Mouse (Mus musculus) forebrain, embryonic 12.5 days (tissue): Measurements from ENCODE around the gene Ptger4. TPM values are rescaled to one million over a fixed set of nuclear protein-coding genes. Genes with fewer than 3 reads are reported as not detected.

Source experiments
- ATAC-seq: fragments of 200-750 bp; cut with Nextera tagmentation; 2 replicates; pipeline ENCODE4 v1.8.0; 2017; ENCODE audit warnings: moderate TSS enrichment; ENCODE audit not compliant: low FRiP score
- H3K27ac ChIP-seq: fragments of 300-500 bp; sonication (generic); 2 replicates; pipeline ENCODE4 v1.5.1; 2016; ENCODE audit warnings: mild to moderate bottlenecking
- H3K27me3 ChIP-seq: fragments of 300-500 bp; sonication (generic); 2 replicates; pipeline ENCODE4 v1.6.1; 2016; ENCODE audit warnings: mild to moderate bottlenecking
- H3K36me3 ChIP-seq: fragments of 300-500 bp; sonication (generic); replicated peaks from 2 replicates; pipeline ENCODE4 v1.6.1; 2016; ENCODE audit warnings: mild to moderate bottlenecking
- H3K4me1 ChIP-seq: fragments of 300-500 bp; sonication (generic); 2 replicates; pipeline ENCODE4 v1.6.1; 2016
- H3K4me2 ChIP-seq: fragments of 300-500 bp; sonication (generic); 2 replicates; pipeline ENCODE4 v1.6.1; 2016; ENCODE audit warnings: mild to moderate bottlenecking, moderate library complexity
- H3K4me3 ChIP-seq: fragments of 300-500 bp; sonication (generic); replicated peaks from 2 replicates; pipeline ENCODE4 v1.5.1; 2016; ENCODE audit warnings: mild to moderate bottlenecking
- H3K9ac ChIP-seq: fragments of 300-500 bp; sonication (generic); 2 replicates; pipeline ENCODE4 v1.6.1; 2016; ENCODE audit warnings: mild to moderate bottlenecking
- H3K9me3 ChIP-seq: fragments of 300-500 bp; sonication (generic); 2 replicates; pipeline ENCODE4 v1.6.1; 2016
- WGBS: fragments of 180-500 bp; shearing (Covaris S2); methylation state at CpG from one replicate; pipeline ENCODE4 v1.1.7; 2016; 5-methylcytosine and 5-hydroxymethylcytosine counted together
- polyA plus RNA-seq: library from polyadenylated mRNA; unstranded; fragments of >200 nt; fragmentation: Nextera tagmentation; extraction: Ambion mirVana; gene quantifications from 2 replicates; pipeline ENCODE4 v1.2.1, GENCODE M21; 2016

Ptger4 gene
- polyA plus RNA-seq, 1 experiment from 2014 or later = 0.84 TPM

DNA sequence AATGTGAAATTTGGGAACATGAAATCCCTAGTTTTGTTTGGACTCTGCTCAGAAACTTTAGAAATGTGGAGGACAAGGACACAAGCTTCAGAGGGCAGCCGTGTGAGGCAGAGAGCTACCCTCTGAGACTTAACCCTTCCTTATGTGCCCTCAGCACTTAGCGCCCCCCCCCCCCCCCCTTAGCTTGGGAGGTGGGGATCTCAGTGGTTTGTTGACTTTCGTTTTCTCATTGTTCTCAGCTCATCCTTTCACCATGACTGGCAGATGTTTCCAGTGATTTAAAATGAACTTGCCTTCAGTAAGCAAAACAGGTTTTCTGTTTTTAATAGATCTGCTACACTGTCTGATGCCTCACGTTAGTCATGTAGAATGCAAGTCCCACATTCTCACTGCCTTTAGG, 56.9 kb downstream of the Ptger4 start:
- ATAC-seq = no peak
- WGBS = 57% methylated on average over 4 of the region's 4 CpGs
- H3K36me3 ChIP-seq = peaks cover 7% of the 10 kb centered on the region; the same call in 1 of the 2 replicates

DNA sequence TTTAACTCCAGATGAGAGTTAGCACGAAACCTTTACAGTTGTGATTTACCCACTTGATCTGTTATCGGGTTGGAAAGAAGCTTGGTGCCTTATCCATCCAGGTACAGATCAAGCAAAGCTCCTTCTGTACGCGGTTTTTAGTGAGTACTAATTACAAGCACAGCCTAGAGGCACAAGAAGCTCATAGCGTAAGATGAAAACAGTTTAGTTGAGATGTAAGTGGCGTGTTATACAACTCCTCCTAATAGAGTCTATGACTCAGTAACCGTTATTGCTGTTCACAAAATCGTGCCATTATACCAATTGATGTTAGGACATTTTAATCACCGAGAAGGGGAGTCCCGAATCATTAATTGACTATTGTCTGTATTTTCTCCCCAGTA, 57.7 kb downstream of the Ptger4 start:
- Histone ChIP-seq H3K9ac (peak overlapping the region; percentile 79), H3K36me3 (peaks cover 7% of the 10 kb centered on the region; the same call in 1 of the 2 replicates), H3K9me3 (no peaks in the 10 kb centered on the region), H3K27me3 (no peaks in the 10 kb centered on the region), H3K4me3 (peak overlapping the region; percentile 94), H3K27ac (peak overlapping the region; percentile 82; the same call in 1 of the 2 replicates), H3K4me2 (peak overlapping the region; percentile 83), H3K4me1 (peaks cover 15% of the 10 kb centered on the region)
- 39% methylated on average over 10 of the region's 10 CpGs for WGBS
- 0 out of 2 replicates have a peak, but pooled peaks have one; percentile 2 for ATAC-seq

More for the DNA sequence above, 56.9 kb downstream of the Ptger4 start:
- Histone ChIP-seq H3K9ac (no peak overlapping the region), H3K4me3 (no peak overlapping the region), H3K27ac (no peak overlapping the region), H3K4me2 (no peak overlapping the region), H3K4me1 (peaks cover 15% of the 10 kb centered on the region), H3K9me3 (no peaks in the 10 kb centered on the region), H3K27me3 (no peaks in the 10 kb centered on the region)

DNA sequence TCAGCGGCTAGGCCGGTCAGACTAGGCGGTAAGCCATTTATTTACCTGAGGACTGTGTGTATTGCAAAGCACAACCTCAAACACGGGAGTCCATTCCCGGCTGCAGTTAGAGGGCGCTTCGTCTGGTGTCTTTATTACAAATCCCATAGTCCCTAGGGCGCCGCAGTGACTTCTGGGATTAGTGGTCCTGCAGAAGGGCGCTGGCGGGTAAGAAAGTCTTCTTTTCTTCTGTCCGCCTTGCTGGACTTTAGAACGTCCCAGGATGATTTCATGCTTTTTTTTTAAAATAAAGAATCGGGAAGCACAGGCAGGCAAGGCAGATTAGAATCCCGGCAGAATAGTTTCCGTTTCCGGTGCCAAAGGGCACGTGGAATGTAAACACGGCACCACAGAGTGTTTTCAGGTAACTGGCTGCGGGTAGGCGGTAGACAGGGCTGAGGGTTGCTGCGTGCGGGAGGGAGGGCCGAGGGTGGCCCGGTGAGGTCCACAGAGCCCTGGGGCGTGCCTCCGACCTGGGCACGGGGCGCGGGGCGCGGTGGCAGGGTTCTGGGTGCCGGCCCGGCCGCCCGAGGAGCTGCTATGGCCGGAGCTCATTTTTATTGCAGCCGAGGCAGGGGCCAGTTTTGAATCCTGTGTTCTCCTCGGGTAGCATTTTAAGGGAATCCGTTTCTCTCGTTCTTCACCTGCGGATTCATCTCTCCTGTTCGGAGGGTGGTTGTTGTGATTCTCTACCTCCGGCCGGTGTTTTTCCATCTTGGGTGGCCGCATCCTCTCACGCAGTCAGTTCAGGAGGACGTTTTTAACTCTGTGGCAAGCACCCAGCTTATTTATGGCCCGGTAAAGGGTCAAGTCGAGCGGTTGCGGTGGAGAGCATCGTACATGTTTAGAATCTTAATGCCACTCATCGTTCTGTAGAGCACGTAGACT, 58.4 kb downstream of the Ptger4 start, which contains the start of gene Ttc33:
Ttc33 (plus strand) TSS at position 160 of the 927 bp plus-strand sequence.
- Histone ChIP-seq H3K27ac (peak within 1 kb of the TSS; percentile 82), H3K9ac (peak within 1 kb of the TSS; percentile 79), H3K4me2 (peak within 1 kb of the TSS; percentile 83), H3K4me3 (peak within 1 kb of the TSS; percentile 94), H3K27me3 (no peaks in the 10 kb centered on the region), H3K9me3 (no peaks in the 10 kb centered on the region), H3K36me3 (peaks cover 7% of the 10 kb centered on the region; the same call in 1 of the 2 replicates), H3K4me1 (peaks cover 15% of the 10 kb centered on the region)
- ATAC-seq = peak; percentile 91
- WGBS = 1% methylated on average over 54 of the region's 55 CpGs

DNA sequence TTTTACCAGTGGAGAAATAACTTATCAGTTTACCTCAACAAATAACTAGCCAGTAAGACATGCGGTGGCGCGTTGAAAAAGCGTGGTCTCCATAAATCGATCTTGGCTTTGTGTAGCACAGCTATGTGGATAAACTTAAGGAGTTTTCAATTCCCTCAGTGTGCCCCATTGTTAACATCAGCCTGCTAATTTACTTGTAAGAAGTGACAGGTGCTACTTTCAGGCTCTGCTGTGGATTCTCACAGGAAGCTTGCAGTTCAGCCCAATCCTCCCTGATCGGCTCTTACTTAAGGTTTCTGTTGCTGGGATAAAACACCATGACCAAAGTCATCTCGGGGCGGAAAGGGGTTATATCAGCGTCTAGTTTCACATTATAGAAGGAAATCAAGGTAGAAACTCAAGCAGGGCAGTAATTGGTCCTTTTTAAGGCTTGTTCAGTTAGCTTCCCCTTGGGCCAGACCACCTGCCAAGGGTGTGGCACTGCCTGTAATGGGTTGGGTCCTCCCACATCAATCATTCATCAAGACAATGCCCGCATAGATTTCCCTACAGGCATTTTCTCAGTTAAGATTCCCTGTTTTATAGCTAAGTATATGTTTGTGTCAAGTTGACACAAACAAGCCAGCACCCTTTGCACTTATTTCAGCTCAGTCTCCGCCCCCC, 59.2 kb downstream of the Ptger4 start:
- 45% methylated on average over 11 of the region's 11 CpGs for WGBS
- peaks cover 15% of the 10 kb centered on the region for H3K4me1 ChIP-seq
- H3K4me2 ChIP-seq = peak overlapping the region; percentile 83

DNA sequence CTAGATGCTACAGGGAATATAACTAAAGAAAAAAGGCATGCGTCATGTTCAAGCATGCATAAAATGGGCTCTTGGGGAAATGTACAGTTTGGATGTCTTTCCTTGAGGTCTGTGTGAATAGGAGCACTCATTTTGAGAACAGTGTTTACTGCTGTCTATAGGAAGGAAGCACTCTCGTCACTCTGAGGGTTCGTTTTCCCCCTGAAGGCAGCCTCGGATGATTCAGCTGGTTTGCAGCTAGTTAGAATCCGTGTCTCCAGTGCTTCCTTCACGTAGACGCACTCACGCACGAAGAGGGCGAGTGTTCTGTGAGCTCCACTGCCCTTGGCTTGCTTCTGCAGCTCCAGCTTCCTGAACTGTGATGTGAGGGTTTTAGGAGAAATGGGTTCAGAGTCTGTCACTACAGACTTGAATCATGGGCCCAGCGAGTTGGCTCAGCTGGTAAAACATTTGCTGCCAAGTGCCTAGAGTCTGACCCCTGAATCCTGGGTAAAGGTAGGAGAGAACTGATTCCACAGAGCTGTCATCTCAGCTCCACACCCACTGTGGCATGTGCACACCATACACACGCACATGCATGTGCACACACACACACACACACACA, 70.7 kb downstream of the Ptger4 start:
- Histone ChIP-seq H3K4me2 (no peak overlapping the region), H3K4me1 (no peaks in the 10 kb centered on the region), H3K36me3 (peaks cover 53% of the 10 kb centered on the region), H3K4me3 (no peak overlapping the region), H3K27me3 (no peaks in the 10 kb centered on the region), H3K27ac (no peak overlapping the region), H3K9ac (no peak overlapping the region), H3K9me3 (no peaks in the 10 kb centered on the region)
- 92% methylated on average over 12 of the region's 12 CpGs for WGBS
- no peak for ATAC-seq

More for the DNA sequence above, 59.2 kb downstream of the Ptger4 start:
- peak overlapping the region; percentile 94 for H3K4me3 ChIP-seq
- H3K27ac ChIP-seq = peak overlapping the region; percentile 82
- no peaks in the 10 kb centered on the region for H3K9me3 ChIP-seq
- H3K9ac ChIP-seq = peak overlapping the region; percentile 79
- 0 out of 2 replicates have a peak, but pooled peaks cover 4% of the 10 kb centered on the region for H3K36me3 ChIP-seq
- peak; percentile 47 for ATAC-seq
- no peaks in the 10 kb centered on the region for H3K27me3 ChIP-seq

DNA sequence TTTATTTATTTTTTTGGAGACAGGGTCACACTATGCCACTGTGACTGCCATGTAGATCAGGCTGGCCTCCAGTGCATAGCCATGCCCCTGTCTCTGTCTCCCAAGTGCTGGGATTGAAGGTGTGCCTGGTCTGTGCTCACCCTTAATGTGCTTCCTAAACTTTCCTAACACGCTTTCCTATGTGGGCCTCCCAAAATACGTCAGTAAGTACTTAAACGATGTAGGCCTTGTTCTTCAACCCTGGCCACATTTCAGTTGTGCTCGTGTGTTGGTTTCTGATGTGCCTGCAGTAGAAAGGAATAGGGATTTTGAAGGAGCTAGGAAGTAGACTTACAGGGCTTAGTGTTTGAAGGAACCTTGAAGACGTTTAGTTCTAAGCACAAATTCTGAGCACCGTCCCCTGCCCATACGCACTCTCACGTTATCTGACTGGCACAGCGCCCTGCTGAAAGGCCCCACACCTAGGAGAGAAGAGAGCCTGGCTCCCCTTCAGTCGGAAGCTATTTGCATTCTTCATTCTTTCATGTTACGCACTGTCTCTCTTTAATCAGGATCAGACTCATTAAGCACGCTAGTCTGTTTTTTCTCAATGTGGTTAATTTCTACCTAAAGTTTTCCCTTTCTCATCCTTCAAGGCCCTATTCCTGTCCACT, 78.7 kb downstream of the Ptger4 start:
- 85% methylated on average over 12 of the region's 12 CpGs for WGBS
- no peak overlapping the region for H3K4me2 ChIP-seq
- no peak overlapping the region for H3K27ac ChIP-seq
- no peaks in the 10 kb centered on the region for H3K27me3 ChIP-seq
- H3K4me3 ChIP-seq = no peak overlapping the region
- H3K9ac ChIP-seq = no peak overlapping the region
- peaks cover 54% of the 10 kb centered on the region for H3K36me3 ChIP-seq
- no peaks in the 10 kb centered on the region for H3K4me1 ChIP-seq
- H3K9me3 ChIP-seq = no peaks in the 10 kb centered on the region
- ATAC-seq = no peak

DNA sequence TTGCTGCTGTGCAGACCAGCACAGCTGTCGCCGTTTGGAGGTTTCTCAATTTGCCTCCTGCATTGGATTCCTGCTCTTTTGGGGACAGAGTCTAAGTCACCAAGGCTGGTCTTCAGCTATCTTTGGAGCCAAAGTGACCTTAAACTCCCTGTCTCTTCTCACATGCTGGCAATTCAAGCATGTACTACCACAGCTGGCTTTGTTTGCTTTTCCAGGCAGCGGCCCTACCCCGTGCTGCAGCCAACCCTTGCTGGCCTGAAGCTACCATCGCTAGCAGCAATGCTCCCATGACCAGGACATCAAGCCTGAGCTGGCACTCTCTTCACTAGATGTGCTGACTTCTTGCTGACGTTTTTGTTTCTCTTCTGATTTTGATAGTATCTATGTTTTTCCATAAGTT, 85.2 kb downstream of the Ptger4 start:
- no peaks in the 10 kb centered on the region for H3K9me3 ChIP-seq
- H3K36me3 ChIP-seq = peaks cover 21% of the 10 kb centered on the region
- 87% methylated on average over 6 of the region's 6 CpGs for WGBS
- no peak overlapping the region for H3K27ac ChIP-seq
- no peak overlapping the region for H3K4me3 ChIP-seq
- no peak for ATAC-seq
- H3K27me3 ChIP-seq = no peaks in the 10 kb centered on the region
- no peak overlapping the region for H3K4me2 ChIP-seq
- H3K4me1 ChIP-seq = peaks cover 6% of the 10 kb centered on the region
- no peak overlapping the region for H3K9ac ChIP-seq

DNA sequence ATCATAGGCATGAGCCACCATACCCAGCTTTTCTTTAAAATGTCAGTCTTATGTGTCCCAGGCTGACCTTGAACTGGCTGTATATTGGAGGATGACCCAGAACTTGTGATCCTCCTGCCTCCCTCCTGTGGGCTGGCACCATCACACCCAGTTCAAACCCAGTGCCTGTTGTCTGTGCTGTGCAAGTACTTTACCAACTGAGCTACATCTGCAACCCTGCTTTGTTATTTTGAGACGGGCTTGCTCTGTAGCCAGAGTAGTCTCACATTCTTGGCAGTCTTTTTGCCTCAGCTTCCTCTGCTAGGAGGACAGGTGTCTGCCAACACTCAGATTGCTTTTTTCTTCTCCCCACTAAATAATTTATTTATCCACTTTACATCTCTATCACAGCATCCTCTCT, 86.6 kb downstream of the Ptger4 start:
- H3K9ac ChIP-seq = no peak overlapping the region
- H3K36me3 ChIP-seq = peaks cover 11% of the 10 kb centered on the region; the same call in 1 of the 2 replicates
- no peaks in the 10 kb centered on the region for H3K9me3 ChIP-seq
- peaks cover 6% of the 10 kb centered on the region for H3K4me1 ChIP-seq
- WGBS = 92% methylated on average over 1 of the region's 1 CpGs
- no peak for ATAC-seq
- H3K4me3 ChIP-seq = no peak overlapping the region
- H3K27ac ChIP-seq = no peak overlapping the region
- H3K27me3 ChIP-seq = no peaks in the 10 kb centered on the region
- no peak overlapping the region for H3K4me2 ChIP-seq

Other genes with a start within 250 kb of the Ptger4 start
- gene C7, start 180.4 kb downstream of the Ptger4 start, polyA plus RNA-seq = not detected in 2 replicates
- 0.45 and 1.1 TPM in 2 replicates for gene Card6, start 135.6 kb downstream of the Ptger4 start, polyA plus RNA-seq
- gene Rpl37, start 127.5 kb downstream of the Ptger4 start, polyA plus RNA-seq = 475 and 476 TPM in 2 replicates
- 14.7 and 14.9 TPM in 2 replicates for gene Prkaa1, start 100.3 kb downstream of the Ptger4 start, polyA plus RNA-seq
- gene Ttc33, start 58.7 kb downstream of the Ptger4 start, polyA plus RNA-seq = 42.4 and 46.2 TPM in 2 replicates